Mouse (Mus musculus) left cerebral cortex, postnatal 36 days (tissue): ENCODE data around the gene Zfp553. TPM values are rescaled to one million over a fixed set of nuclear protein-coding genes. Genes with fewer than 3 reads are reported as not detected.
"Not testable (repeated sequence)": the region's sequence is repeated elsewhere in the genome, so short reads cannot be mapped to it uniquely, and the experiment has no call there.

Experiments
- DNase-seq, 2 experiments: peaks; one replicate each; pipeline ENCODE4 v3.0.0; 2021 to 2022; ENCODE audit warnings: low spot score in 2 of 2, mixed read lengths in 1 of 2
- intact Hi-C: fragments of 180-260 bp; cut with DNase I; formaldehyde crosslinking; loops from one replicate; pipeline ENCODE4 v1.15.1; 2025
- total RNA-seq, 2 experiments: library from RNA; stranded (reverse); gene quantifications; 2 replicates each; pipeline ENCODE4 v1.2.3; 2021

The Zfp553 gene
- total RNA-seq, 2 experiments from 2014 or later = 18.6 to 19.4 TPM

GRCm38 (mm10) chr7:127228615-127229303 lies 4.1 kb upstream of the Zfp553 start:
- peak; percentile 69 to 77 for DNase-seq
- intact Hi-C loops = no loop called here

GRCm38 (mm10) chr7:127231376-127231775 lies 1.5 kb upstream of the Zfp553 start:
- intact Hi-C loops = no loop called here
- DNase-seq = no peak

- no peak for DNase-seq
- intact Hi-C loops = no loop called here
These were observed 837 bp upstream of the Zfp553 start for GRCm38 (mm10) chr7:127231826-127232621.

- no peak for DNase-seq
These were observed 498 bp downstream of the Zfp553 start for GRCm38 (mm10) chr7:127233368-127233749.

GRCm38 (mm10) chr7:127233765-127234164 lies 904 bp downstream of the Zfp553 start:
- intact Hi-C loops = no loop called here
- no peak for DNase-seq

More at GRCm38 (mm10) chr7:127233368-127233749, 498 bp downstream of the Zfp553 start:
- intact Hi-C loops = no loop called here

GRCm38 (mm10) chr7:127234777-127235176 lies 1.9 kb downstream of the Zfp553 start:
- intact Hi-C loops = no loop called here

GRCm38 (mm10) chr7:127243361-127243867 lies 10.6 kb downstream of the Zfp553 start:
- DNase-seq = no peak
- intact Hi-C loops = no loop called here

More at GRCm38 (mm10) chr7:127234777-127235176, 1.9 kb downstream of the Zfp553 start:
- DNase-seq = no peak

GRCm38 (mm10) chr7:127243870-127244657 lies 11.2 kb downstream of the Zfp553 start, which contains the start of gene Zfp771:
Gene Zfp771, plus strand, starts transcription at chr7:127244274.
- intact Hi-C loops = no loop called here
- DNase-seq = peak; percentile 91 to 93

GRCm38 (mm10) chr7:127244658-127245510 lies 12.0 kb downstream of the Zfp553 start:
- intact Hi-C loops = no loop called here
- peak in 1 of 2 experiments; percentile 23 for DNase-seq

GRCm38 (mm10) chr7:127250511-127250910 lies 17.6 kb downstream of the Zfp553 start:
- DNase-seq, intact Hi-C loops: not testable (repeated sequence)

GRCm38 (mm10) chr7:127252414-127252813 lies 19.6 kb downstream of the Zfp553 start:
- intact Hi-C loops = no loop called here

GRCm38 (mm10) chr7:127253341-127253740 lies 20.5 kb downstream of the Zfp553 start:
- intact Hi-C loops = no loop called here

More at GRCm38 (mm10) chr7:127252414-127252813, 19.6 kb downstream of the Zfp553 start:
- no peak for DNase-seq

GRCm38 (mm10) chr7:127253821-127254769 lies 21.2 kb downstream of the Zfp553 start:
- DNase-seq = peak; percentile 94 to 97
- intact Hi-C loops = no loop called here

More at GRCm38 (mm10) chr7:127253341-127253740, 20.5 kb downstream of the Zfp553 start:
- DNase-seq = no peak

GRCm38 (mm10) chr7:127255008-127255407 lies 22.1 kb downstream of the Zfp553 start:
- no peak for DNase-seq
- intact Hi-C loops = no loop called here

GRCm38 (mm10) chr7:127255965-127256364 lies 23.1 kb downstream of the Zfp553 start:
- no peak for DNase-seq
- intact Hi-C loops = no loop called here

- intact Hi-C loops = no loop called here
These were observed 23.7 kb downstream of the Zfp553 start for GRCm38 (mm10) chr7:127256518-127256917.

GRCm38 (mm10) chr7:127259186-127259905 lies 26.5 kb downstream of the Zfp553 start:
- peak in 1 of 2 experiments; percentile 46 for DNase-seq
- intact Hi-C loops = no loop called here

More at GRCm38 (mm10) chr7:127256518-127256917, 23.7 kb downstream of the Zfp553 start:
- no peak for DNase-seq
